Mouse (Mus musculus) CD8-positive naive resting alpha-beta T cell, adult 2 months (primary cell): ENCODE data around the gene Tnfrsf19.

ENCODE experiments used
- DNase-seq, 2 experiments: peaks; one replicate each; pipeline ENCODE4 v3.0.0; 2022; ENCODE audit warnings: low read depth in 2 of 2, low spot score in 2 of 2

The Tnfrsf19 gene

GRCm38 (mm10) chr14:61022383-61022782 lies 23.9 kb downstream of the Tnfrsf19 start:
- DNase-seq, result no peak

DNA sequence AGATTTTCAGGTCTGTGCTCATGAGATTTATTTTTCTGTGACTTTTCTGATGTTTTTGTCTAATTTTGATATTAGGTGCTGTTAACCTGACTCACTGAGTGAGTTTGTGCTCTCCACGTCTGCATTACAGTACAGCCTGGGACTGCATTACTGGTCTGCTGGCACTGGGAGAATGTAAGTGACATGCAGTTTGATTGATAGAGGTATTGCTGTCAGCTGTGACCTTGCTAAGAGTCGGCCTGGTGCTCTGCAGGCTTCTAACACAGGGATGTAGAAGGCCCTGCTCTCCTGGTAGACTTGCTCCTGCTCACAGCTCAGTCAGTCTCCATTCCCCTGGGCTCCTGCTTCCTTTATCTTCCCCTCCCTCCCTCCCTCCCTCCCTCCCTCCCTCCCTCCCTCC lies 25.3 kb downstream of the Tnfrsf19 start:
- no peak for DNase-seq

DNA sequence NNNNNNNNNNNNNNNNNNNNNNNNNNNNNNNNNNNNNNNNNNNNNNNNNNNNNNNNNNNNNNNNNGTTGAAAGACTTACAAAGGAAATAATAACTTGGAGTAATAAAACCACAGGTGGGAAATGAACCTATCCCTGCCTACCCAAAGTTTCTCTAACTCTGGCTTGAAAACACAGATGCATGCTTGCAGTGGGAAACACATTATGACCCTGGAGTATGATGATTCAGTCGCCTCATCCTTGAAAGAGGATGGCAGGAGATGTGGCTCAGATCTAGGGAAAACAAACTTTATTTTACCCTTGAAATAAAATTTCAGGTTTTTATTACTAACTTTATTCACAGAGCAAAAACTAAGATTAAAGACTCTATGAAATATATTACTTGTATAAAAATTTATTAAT lies 26.4 kb downstream of the Tnfrsf19 start:
- DNase-seq, result no peak

DNA sequence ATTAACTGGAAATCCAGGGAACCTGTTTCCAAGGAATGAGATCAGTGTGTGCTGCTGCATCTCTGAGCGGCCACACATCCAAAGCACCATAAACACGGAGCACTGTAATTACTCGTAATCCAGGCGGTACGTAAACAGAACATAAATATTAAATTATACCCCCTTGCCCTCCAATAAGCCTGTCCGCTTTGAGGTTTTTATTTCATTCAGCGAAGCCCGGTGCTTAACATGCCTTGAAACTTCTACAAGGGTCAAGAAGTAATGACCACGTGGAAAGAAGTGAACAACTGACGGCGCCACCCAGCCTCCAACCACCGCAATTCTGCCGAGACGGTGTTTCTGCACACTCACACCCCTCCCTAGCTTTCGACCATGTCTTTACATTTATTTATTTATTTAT lies 31.7 kb downstream of the Tnfrsf19 start:
- DNase-seq, result no peak

DNA sequence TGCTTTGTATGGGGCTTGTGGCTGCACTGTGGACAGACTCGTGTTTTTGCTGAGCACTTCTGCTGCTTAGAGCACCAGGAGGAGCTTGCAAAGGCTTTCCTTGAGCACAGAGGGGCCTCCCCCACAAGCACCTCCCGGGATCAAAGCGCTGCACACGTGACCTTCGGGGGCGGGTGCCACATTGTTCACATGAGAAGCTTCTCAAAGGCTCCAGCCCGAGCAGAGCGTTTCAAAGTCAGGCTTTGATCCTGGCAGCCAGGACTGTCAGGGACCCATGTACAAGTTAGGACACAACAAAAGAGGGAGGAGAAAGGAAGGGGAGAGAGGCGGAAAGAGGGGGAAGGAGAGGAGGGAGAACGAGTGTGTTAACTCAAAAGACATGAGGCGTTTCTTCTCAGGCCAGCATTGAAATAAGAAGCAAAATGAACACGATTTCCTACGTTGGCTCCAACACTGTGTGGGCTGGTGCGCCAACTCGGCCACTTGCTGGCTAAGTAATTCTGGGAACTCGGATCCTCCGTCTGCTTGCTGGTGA lies 33.8 kb downstream of the Tnfrsf19 start:
- DNase-seq, result peak; percentile 24 to 55

- no peak for DNase-seq
These were observed 34.6 kb downstream of the Tnfrsf19 start for GRCm38 (mm10) chr14:61011621-61012174.

- DNase-seq, result no peak
These were observed 41.0 kb downstream of the Tnfrsf19 start for GRCm38 (mm10) chr14:61005127-61005837.

- no peak for DNase-seq
These were observed 42.6 kb downstream of the Tnfrsf19 start for GRCm38 (mm10) chr14:61003676-61004075.

DNA sequence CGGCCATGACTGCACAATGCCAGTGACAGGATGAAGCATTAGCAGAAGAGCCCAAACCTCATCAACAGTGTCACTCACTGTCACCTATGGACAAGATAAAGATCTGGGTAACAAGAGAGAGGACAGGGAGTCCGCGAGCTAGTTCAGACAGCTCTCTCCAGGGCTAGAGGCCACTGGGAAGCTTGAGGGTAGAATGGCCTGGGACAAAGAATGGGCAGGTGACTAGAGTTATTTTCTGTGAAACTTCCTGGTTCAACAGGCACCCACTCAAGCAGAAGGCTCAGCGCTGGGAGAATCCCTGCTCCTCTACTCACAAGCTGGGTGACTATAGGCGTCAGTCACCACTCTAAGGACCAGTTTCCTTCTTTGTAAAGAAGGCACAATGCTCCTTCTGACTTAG lies 46.2 kb downstream of the Tnfrsf19 start:
- DNase-seq, result no peak

DNA sequence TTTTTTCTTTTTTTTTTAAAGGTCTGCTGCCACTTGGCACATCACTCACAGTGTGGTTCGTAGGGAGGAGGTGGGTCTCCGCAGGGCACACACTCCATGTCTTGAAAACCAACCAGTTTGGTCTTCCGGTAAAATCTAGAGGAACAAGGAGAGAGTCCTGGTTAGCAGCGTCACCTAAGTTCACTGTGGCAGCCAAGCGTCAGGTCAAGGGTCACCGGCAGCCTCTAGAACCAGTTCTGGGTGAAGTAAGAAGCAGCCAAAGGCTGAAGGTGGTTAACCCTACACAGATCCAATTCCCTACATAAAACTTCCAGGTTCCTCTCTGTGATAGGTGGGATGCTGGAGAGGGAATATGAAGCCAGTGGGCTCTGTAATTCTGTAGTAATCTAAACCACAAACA lies 49.7 kb downstream of the Tnfrsf19 start:
- no peak for DNase-seq

- no peak for DNase-seq
These were observed 52.8 kb downstream of the Tnfrsf19 start for GRCm38 (mm10) chr14:60993506-60993905.

DNA sequence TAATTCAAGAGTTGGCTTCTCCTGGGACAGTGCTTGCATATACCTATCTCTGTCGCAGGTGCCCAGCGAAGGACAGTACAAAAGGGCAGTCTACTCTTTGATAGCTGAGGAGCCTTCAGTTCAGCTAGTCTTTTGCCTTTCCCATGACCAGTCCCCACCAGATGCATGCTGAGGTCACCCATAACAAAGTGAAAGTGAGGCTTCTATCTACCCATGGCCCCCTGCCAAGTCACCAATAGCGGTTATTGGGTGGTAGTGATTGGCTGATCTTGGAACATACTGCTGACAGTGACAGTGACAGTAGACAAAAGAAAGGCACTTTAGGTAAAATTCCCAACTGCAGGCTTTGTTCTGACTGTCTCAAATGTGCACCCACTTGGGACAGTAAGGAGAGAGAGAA lies 53.2 kb downstream of the Tnfrsf19 start:
- DNase-seq, result no peak

DNA sequence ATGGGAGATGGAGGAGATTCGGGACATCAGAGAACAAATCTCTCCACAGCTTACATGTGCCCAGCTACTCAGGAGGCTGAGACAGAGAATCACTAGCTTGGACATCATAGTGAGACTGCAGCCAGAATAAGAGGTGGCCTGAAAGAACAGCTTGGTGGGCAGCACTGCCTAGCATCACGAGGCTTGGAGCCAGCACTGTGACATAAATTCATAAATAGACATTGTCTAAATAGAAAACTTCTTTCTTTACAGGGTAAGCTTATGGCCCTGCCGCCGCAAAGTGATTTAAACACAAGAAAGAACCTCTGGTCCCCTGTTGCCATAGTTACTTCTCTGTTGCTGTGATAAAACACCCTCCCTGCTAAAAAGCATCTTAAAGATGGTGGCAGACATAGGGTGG lies 54.1 kb downstream of the Tnfrsf19 start:
- no peak for DNase-seq

DNA sequence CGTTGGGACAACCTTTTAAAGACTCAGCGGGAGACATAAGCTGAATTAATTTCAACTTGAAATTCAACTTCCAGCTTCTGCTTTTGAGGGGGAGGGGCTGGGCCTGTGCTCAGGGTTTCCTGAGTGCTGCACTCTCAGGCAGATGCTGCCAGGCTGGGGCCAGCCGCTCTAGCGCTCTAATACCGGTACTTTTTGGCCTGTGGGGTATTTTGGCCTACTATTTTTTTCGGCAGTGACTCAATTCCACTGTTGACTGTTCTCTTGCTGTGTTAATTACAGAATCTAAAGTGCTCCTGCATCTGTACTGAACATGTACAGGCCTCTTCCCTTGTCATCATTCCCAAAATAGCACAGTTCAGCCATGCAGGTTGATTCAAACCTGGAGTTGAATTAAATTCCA lies 58.1 kb downstream of the Tnfrsf19 start:
- DNase-seq, result no peak

GRCm38 (mm10) chr14:60986926-60987325 lies 59.4 kb downstream of the Tnfrsf19 start:
- no peak for DNase-seq

GRCm38 (mm10) chr14:60985077-60985476 lies 61.2 kb downstream of the Tnfrsf19 start:
- no peak for DNase-seq

DNA sequence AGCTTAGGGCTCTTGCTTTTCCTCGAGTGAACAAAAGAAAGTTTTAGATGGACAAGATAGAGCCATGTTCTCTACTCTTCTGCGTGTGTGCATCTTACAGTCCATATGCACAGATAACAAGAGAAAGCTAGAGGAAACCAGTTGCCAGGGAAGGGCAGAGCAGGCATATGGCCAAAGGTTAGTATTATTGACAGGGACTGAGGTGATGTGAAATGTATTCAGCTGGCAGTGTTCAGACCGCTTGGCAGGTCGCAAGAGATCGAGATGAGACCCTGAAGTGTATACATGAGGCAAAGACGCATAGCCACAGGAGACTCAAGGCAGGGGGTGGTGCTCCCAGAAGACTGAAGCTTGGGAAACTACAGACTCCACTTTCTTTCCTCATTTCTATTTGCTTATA lies 62.0 kb downstream of the Tnfrsf19 start:
- DNase-seq, result no peak

- DNase-seq, result no peak
These were observed 64.2 kb downstream of the Tnfrsf19 start for GRCm38 (mm10) chr14:60982126-60982525.

- DNase-seq, result no peak
These were observed 65.9 kb downstream of the Tnfrsf19 start for GRCm38 (mm10) chr14:60980244-60980887.

DNA sequence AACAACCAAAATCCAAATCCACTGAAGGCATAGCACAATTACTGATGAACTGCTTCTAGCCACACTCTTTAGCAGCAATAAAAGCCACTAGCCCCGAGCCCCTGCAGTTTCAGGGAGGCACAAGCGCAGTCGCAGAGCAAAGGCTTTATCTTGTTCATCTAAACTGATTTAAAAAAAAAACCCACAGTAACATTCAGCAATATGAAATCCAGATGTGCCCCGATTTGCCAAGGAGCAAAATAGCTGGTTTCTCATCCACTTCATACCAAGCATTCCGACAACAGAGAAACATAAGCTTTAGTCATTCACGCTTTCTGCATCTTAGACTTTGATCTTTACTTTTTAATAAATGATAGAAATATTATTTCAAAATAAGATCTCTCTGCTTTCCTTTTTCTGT lies 68.2 kb downstream of the Tnfrsf19 start:
- DNase-seq, result no peak

DNA sequence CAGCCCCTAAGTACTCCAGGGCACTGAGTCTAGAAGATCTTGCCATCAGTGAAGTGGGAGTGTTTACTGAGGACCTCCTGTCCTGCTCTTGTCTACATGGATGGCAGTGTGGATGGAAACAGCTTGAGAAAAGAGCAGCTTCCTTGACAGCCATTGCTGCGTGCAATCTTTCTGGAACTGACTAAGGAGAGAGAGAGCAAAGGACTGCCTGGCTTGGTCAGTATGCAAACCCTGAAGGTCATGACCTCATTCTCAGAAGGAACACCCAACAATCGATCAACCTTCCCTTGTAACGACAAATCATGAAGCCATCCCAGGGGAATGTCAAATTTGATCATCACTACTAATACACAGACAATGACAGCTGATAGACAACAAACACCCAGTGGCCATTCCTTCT lies 70.1 kb downstream of the Tnfrsf19 start:
- DNase-seq, result no peak

DNA sequence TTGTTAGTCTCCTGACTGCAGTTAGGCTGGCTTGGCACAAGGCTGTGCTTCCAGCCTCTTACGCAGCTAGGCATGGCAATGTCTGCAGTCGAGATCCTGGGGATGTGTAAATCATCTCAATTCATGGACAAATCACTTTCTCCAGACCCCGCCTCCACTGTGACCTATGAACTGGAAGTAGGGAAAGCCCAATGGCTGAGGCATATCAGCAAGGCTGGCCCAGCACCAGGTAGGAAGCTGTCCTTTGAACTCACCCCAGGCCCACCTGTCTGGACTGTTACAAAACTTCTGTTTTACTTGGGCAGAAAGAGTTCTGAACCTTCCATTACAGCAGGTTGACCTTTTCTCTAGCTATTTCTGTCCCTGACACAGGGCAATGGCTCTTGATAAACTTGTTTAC lies 70.6 kb downstream of the Tnfrsf19 start:
- DNase-seq, result no peak
